Mouse (Mus musculus): ENCODE data around the gene Zzz3. TPM values are rescaled to one million over a fixed set of nuclear protein-coding genes. Genes with fewer than 3 reads are reported as not detected.
A peak's percentile ranks its signal among the peaks of the same experiment; 100 is the strongest.

Gene Zzz3
- polyA plus RNA-seq, 1 experiment from 2014 or later: 10.8 TPM

GRCm38 (mm10) chr3:152401964-152402670, 6.8 kb downstream of the Zzz3 start:
- WGBS (ENCODE audit: insufficient replicate concordance): 64% methylated on average over 7 of the region's 7 CpGs
- ATAC-seq (ENCODE audit: insufficient read depth): no peak; the same call in 1 of the 2 replicates
- Histone ChIP-seq H3K27ac (replicated peaks) (no peak overlapping the region), H3K27me3 (no peaks in the 10 kb centered on the region), H3K36me3 (replicated peaks) (no peaks in the 10 kb centered on the region), H3K9ac (no peak overlapping the region), H3K4me3 (replicated peaks) (no peak overlapping the region), H3K9me3 (replicated peaks) (no peaks in the 10 kb centered on the region), H3K4me1 (replicated peaks) (peaks cover 84% of the 10 kb centered on the region), H3K4me2 (0 out of 2 replicates have a peak overlapping the region, but pooled peaks have one; percentile 6)

GRCm38 (mm10) chr3:152402671-152403066, 7.4 kb downstream of the Zzz3 start:
- H3K4me3 ChIP-seq (replicated peaks): no peak overlapping the region
- no peak overlapping the region for H3K4me2 ChIP-seq
- no peaks in the 10 kb centered on the region for H3K9me3 ChIP-seq (replicated peaks)
- H3K4me1 ChIP-seq (replicated peaks): peaks cover 84% of the 10 kb centered on the region
- no peaks in the 10 kb centered on the region for H3K36me3 ChIP-seq (replicated peaks)
- no peak overlapping the region for H3K9ac ChIP-seq
- H3K27me3 ChIP-seq: no peaks in the 10 kb centered on the region
- WGBS (ENCODE audit: insufficient replicate concordance): 82% methylated on average over 3 of the region's 3 CpGs
- H3K27ac ChIP-seq (replicated peaks): no peak overlapping the region
- ATAC-seq (ENCODE audit: insufficient read depth): no peak

- no peaks in the 10 kb centered on the region for H3K27me3 ChIP-seq
- H3K27ac ChIP-seq (replicated peaks): 0 out of 2 replicates have a peak overlapping the region, but pooled peaks have one; percentile 0
- no peak for ATAC-seq (ENCODE audit: insufficient read depth)
- H3K4me2 ChIP-seq: no peak overlapping the region
- no peaks in the 10 kb centered on the region for H3K9me3 ChIP-seq (replicated peaks)
- H3K4me3 ChIP-seq (replicated peaks): no peak overlapping the region
- H3K4me1 ChIP-seq (replicated peaks): peaks cover 76% of the 10 kb centered on the region
- 50% methylated on average over 2 of the region's 2 CpGs for WGBS (ENCODE audit: insufficient replicate concordance)
- H3K9ac ChIP-seq: no peak overlapping the region
- no peaks in the 10 kb centered on the region for H3K36me3 ChIP-seq (replicated peaks)
Measured at GRCm38 (mm10) chr3:152403827-152404226, 8.6 kb downstream of the Zzz3 start.

GRCm38 (mm10) chr3:152405420-152405819, 10.1 kb downstream of the Zzz3 start:
- Histone ChIP-seq H3K4me2 (no peak overlapping the region), H3K9me3 (replicated peaks) (no peaks in the 10 kb centered on the region), H3K27me3 (no peaks in the 10 kb centered on the region), H3K9ac (no peak overlapping the region), H3K4me3 (replicated peaks) (no peak overlapping the region), H3K27ac (replicated peaks) (no peak overlapping the region; the same call in 1 of the 2 replicates), H3K4me1 (replicated peaks) (peaks cover 71% of the 10 kb centered on the region), H3K36me3 (replicated peaks) (no peaks in the 10 kb centered on the region)
- 55% methylated on average over 7 of the region's 7 CpGs for WGBS (ENCODE audit: insufficient replicate concordance)
- no peak for ATAC-seq (ENCODE audit: insufficient read depth)

GRCm38 (mm10) chr3:152405978-152406640, 10.8 kb downstream of the Zzz3 start:
- Histone ChIP-seq H3K4me3 (replicated peaks) (no peak overlapping the region), H3K36me3 (replicated peaks) (no peaks in the 10 kb centered on the region), H3K9me3 (replicated peaks) (no peaks in the 10 kb centered on the region), H3K9ac (no peak overlapping the region), H3K4me2 (no peak overlapping the region), H3K4me1 (replicated peaks) (peaks cover 76% of the 10 kb centered on the region), H3K27me3 (no peaks in the 10 kb centered on the region), H3K27ac (replicated peaks) (no peak overlapping the region; the same call in 1 of the 2 replicates)
- ATAC-seq (ENCODE audit: insufficient read depth): 0 out of 2 replicates have a peak, but pooled peaks have one; percentile 22
- 12% methylated on average over 4 of the region's 4 CpGs for WGBS (ENCODE audit: insufficient replicate concordance)

GRCm38 (mm10) chr3:152410980-152411551, 15.8 kb downstream of the Zzz3 start:
- Histone ChIP-seq H3K27me3 (no peaks in the 10 kb centered on the region), H3K4me1 (replicated peaks) (peaks cover 51% of the 10 kb centered on the region), H3K27ac (replicated peaks) (no peak overlapping the region), H3K9ac (no peak overlapping the region), H3K4me2 (no peak overlapping the region), H3K4me3 (replicated peaks) (no peak overlapping the region), H3K9me3 (replicated peaks) (no peaks in the 10 kb centered on the region), H3K36me3 (replicated peaks) (no peaks in the 10 kb centered on the region)
- 49% methylated on average over 7 of the region's 7 CpGs for WGBS (ENCODE audit: insufficient replicate concordance)
- ATAC-seq (ENCODE audit: insufficient read depth): 0 out of 2 replicates have a peak, but pooled peaks have one; percentile 12

- Histone ChIP-seq H3K36me3 (replicated peaks) (no peaks in the 10 kb centered on the region), H3K4me2 (no peak overlapping the region), H3K27ac (replicated peaks) (no peak overlapping the region), H3K9me3 (replicated peaks) (no peaks in the 10 kb centered on the region), H3K27me3 (no peaks in the 10 kb centered on the region), H3K4me3 (replicated peaks) (no peak overlapping the region), H3K9ac (no peak overlapping the region), H3K4me1 (replicated peaks) (peaks cover 40% of the 10 kb centered on the region)
- no peak for ATAC-seq (ENCODE audit: insufficient read depth)
- 63% methylated on average over 4 of the region's 4 CpGs for WGBS (ENCODE audit: insufficient replicate concordance)
Measured at GRCm38 (mm10) chr3:152412362-152412761, 17.1 kb downstream of the Zzz3 start.

- H3K4me2 ChIP-seq: no peak overlapping the region
- no peaks in the 10 kb centered on the region for H3K9me3 ChIP-seq (replicated peaks)
- H3K4me3 ChIP-seq (replicated peaks): no peak overlapping the region
- WGBS (ENCODE audit: insufficient replicate concordance): 84% methylated on average over 8 of the region's 8 CpGs
- H3K36me3 ChIP-seq (replicated peaks): peaks cover 20% of the 10 kb centered on the region
- H3K27ac ChIP-seq (replicated peaks): no peak overlapping the region
- no peaks in the 10 kb centered on the region for H3K27me3 ChIP-seq
- H3K9ac ChIP-seq: no peak overlapping the region
- ATAC-seq (ENCODE audit: insufficient read depth): no peak
- H3K4me1 ChIP-seq (replicated peaks): 0 out of 2 replicates have a peak, but pooled peaks cover 2% of the 10 kb centered on the region
Measured at GRCm38 (mm10) chr3:152428925-152429324, 33.7 kb downstream of the Zzz3 start.

GRCm38 (mm10) chr3:152432677-152433076, 37.4 kb downstream of the Zzz3 start:
- peaks cover 18% of the 10 kb centered on the region for H3K36me3 ChIP-seq (replicated peaks)

GRCm38 (mm10) chr3:152435590-152435989, 40.3 kb downstream of the Zzz3 start:
- 0 out of 2 replicates have a peak, but pooled peaks cover 7% of the 10 kb centered on the region for H3K4me1 ChIP-seq (replicated peaks)
- ATAC-seq (ENCODE audit: insufficient read depth): no peak

More at GRCm38 (mm10) chr3:152432677-152433076, 37.4 kb downstream of the Zzz3 start:
- Histone ChIP-seq H3K4me3 (replicated peaks) (no peak overlapping the region), H3K27ac (replicated peaks) (no peak overlapping the region), H3K4me1 (replicated peaks) (0 out of 2 replicates have a peak, but pooled peaks cover 7% of the 10 kb centered on the region), H3K4me2 (no peak overlapping the region), H3K27me3 (no peaks in the 10 kb centered on the region), H3K9ac (no peak overlapping the region), H3K9me3 (replicated peaks) (no peaks in the 10 kb centered on the region)
- ATAC-seq (ENCODE audit: insufficient read depth): no peak
- WGBS (ENCODE audit: insufficient replicate concordance): 79% methylated on average over 7 of the region's 7 CpGs

GRCm38 (mm10) chr3:152438068-152438467, 42.8 kb downstream of the Zzz3 start:
- Histone ChIP-seq H3K27ac (replicated peaks) (no peak overlapping the region), H3K9ac (no peak overlapping the region), H3K36me3 (replicated peaks) (peaks cover 4% of the 10 kb centered on the region; the same call in 1 of the 2 replicates), H3K4me3 (replicated peaks) (no peak overlapping the region), H3K9me3 (replicated peaks) (no peaks in the 10 kb centered on the region), H3K4me2 (no peak overlapping the region), H3K4me1 (replicated peaks) (peaks cover 5% of the 10 kb centered on the region; the same call in 1 of the 2 replicates), H3K27me3 (no peaks in the 10 kb centered on the region)
- peak; percentile 76 for ATAC-seq (ENCODE audit: insufficient read depth)
- 78% methylated on average over 7 of the region's 7 CpGs for WGBS (ENCODE audit: insufficient replicate concordance)

More at GRCm38 (mm10) chr3:152435590-152435989, 40.3 kb downstream of the Zzz3 start:
- Histone ChIP-seq H3K27ac (replicated peaks) (no peak overlapping the region), H3K9ac (no peak overlapping the region), H3K4me3 (replicated peaks) (no peak overlapping the region), H3K4me2 (no peak overlapping the region), H3K36me3 (replicated peaks) (peaks cover 4% of the 10 kb centered on the region; the same call in 1 of the 2 replicates), H3K27me3 (no peaks in the 10 kb centered on the region), H3K9me3 (replicated peaks) (no peaks in the 10 kb centered on the region)

Data from liver, embryonic 15.5 days (tissue).